Mouse (Mus musculus): ENCODE measurements around the gene Esrrb.

- TF ChIP-seq CTCF (IDR thresholded peaks at IDR 0.05) (peak; percentile 22), EP300 (IDR thresholded peaks at IDR 0.05; ENCODE audit: insufficient read depth, low read depth, low read length) (no peak), POLR2A (IDR thresholded peaks at IDR 0.05; ENCODE audit: insufficient read depth, low read depth, low read length) (no peak)
These were observed 24.7 kb upstream of the Esrrb start for GRCm38 (mm10) chr12:86336209-86336608.
